Mouse (Mus musculus): ENCODE results near the gene Agtr1a. TPM values are rescaled to one million over a fixed set of nuclear protein-coding genes. Genes with fewer than 3 reads are reported as not detected.

The Agtr1a gene
- polyA plus RNA-seq, 1 experiment from 2014 or later: 15.0 TPM

DNA sequence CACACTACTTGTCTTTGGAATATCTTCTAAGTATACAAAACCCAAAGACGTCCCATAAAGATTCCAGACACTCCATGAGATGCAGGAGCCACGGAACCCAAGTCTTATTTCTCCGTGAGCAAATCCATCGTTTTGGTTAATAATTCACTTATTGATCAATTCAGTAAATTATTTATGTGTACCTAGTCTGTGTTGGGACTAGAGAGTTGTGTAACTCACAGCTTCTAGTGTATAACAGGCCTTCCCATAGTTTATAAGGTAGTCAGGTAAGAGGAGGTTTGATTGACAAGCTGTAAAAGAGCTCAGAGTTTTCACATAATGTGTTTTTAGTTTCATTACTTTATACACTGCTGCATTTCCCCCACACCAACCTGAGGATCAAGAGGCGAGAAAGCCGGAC, 48.9 kb downstream of the Agtr1a start:
- no peak for ATAC-seq (ENCODE audit: low FRiP score, low TSS enrichment)
- 84% methylated on average over 6 of the region's 6 CpGs for WGBS
- Histone ChIP-seq H3K36me3 (ENCODE audit: insufficient read depth, low read length) (no peaks in the 10 kb centered on the region), H3K9ac (replicated peaks; ENCODE audit: low read length) (no peak overlapping the region), H3K4me1 (ENCODE audit: insufficient read depth, low read length) (no peaks in the 10 kb centered on the region), H3K9me3 (ENCODE audit: low read length) (no peaks in the 10 kb centered on the region), H3K4me3 (ENCODE audit: low read length) (no peak overlapping the region), H3K4me2 (replicated peaks; ENCODE audit: low read depth, low read length) (no peak overlapping the region), H3K27me3 (ENCODE audit: insufficient read depth, low read length) (no peaks in the 10 kb centered on the region), H3K27ac (ENCODE audit: low read length) (no peak overlapping the region)

DNA sequence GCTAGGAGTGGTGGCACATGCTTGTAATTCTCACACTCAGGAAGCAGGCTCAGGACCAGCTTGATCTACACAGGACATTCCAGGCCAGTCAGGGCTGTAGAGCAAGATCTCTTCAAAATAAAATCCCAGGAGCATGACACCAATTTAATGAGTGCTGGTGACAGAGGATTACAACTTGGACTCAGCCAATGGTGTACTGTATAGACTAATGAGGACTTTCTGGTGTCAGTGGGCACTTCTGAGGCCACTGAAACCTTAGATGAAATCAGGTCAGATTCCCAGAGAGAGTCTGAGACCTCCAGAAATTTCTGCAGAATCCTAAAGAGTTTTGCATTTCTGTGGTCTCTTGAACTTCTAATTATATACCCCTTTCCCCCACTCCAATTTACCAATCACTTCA, 57.9 kb downstream of the Agtr1a start:
- no peak overlapping the region for H3K9ac ChIP-seq (replicated peaks; ENCODE audit: low read length)
- no peak overlapping the region for H3K4me3 ChIP-seq (ENCODE audit: low read length)
- H3K27ac ChIP-seq (ENCODE audit: low read length): peak overlapping the region; percentile 36; the same call in 1 of the 2 replicates
- H3K9me3 ChIP-seq (ENCODE audit: low read length): peaks cover 6% of the 10 kb centered on the region
- H3K4me2 ChIP-seq (replicated peaks; ENCODE audit: low read depth, low read length): no peak overlapping the region
- H3K4me1 ChIP-seq (ENCODE audit: insufficient read depth, low read length): peaks cover 13% of the 10 kb centered on the region; the same call in 1 of the 2 replicates
- no peaks in the 10 kb centered on the region for H3K27me3 ChIP-seq (ENCODE audit: insufficient read depth, low read length)
- no peaks in the 10 kb centered on the region for H3K36me3 ChIP-seq (ENCODE audit: insufficient read depth, low read length)
- ATAC-seq (ENCODE audit: low FRiP score, low TSS enrichment): no peak

DNA sequence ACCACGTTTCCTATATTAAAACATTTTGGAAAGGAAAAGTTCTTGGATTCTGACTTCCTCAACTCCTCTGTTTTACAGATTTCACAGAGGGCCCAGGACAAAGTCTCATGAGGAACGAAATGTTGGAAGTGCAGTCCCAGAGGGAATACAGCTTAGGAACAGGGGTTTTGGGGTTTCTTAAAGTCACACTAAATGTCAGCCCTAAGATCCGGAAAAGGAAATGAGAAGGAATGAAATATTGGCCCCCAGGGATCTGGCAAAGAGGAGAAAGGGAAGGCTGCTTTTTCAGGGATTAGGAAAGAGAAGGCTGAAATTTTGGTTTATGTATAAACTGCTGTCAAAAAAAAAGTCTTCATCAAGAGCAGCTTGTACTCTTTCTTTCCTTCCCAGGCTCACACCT, 60.2 kb downstream of the Agtr1a start:
- H3K9me3 ChIP-seq (ENCODE audit: low read length): peaks cover 4% of the 10 kb centered on the region
- H3K4me1 ChIP-seq (ENCODE audit: insufficient read depth, low read length): peaks cover 20% of the 10 kb centered on the region
- H3K4me3 ChIP-seq (ENCODE audit: low read length): no peak overlapping the region
- no peak overlapping the region for H3K9ac ChIP-seq (replicated peaks; ENCODE audit: low read length)
- H3K4me2 ChIP-seq (replicated peaks; ENCODE audit: low read depth, low read length): no peak overlapping the region
- no peaks in the 10 kb centered on the region for H3K36me3 ChIP-seq (ENCODE audit: insufficient read depth, low read length)
- no peak for ATAC-seq (ENCODE audit: low FRiP score, low TSS enrichment)
- H3K27ac ChIP-seq (ENCODE audit: low read length): peak overlapping the region; percentile 80
- no peaks in the 10 kb centered on the region for H3K27me3 ChIP-seq (ENCODE audit: insufficient read depth, low read length)
- WGBS: 62% methylated on average over 3 of the region's 3 CpGs

DNA sequence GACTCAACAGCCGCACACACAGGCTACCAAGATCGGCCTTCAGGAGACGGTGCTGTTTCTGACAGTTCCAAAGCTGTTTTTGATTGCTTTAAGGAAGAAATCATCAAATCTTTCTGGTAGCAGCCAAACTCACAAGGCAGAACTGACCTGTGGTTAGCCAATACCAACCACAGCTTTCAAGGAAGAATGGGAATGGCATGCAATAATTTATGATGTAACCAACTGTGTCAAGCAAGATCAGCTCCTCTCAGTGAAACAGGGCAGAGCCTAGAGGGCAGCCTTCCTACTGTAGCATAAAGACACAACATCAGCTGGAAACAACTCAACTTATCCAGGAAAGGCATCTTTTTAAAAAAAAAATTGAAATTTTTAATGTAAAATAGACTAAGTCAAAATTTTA, 62.6 kb downstream of the Agtr1a start:
- H3K4me1 ChIP-seq (ENCODE audit: insufficient read depth, low read length): peaks cover 20% of the 10 kb centered on the region
- H3K9me3 ChIP-seq (ENCODE audit: low read length): no peaks in the 10 kb centered on the region
- H3K27ac ChIP-seq (ENCODE audit: low read length): no peak overlapping the region
- H3K9ac ChIP-seq (replicated peaks; ENCODE audit: low read length): no peak overlapping the region
- no peak for ATAC-seq (ENCODE audit: low FRiP score, low TSS enrichment)
- no peaks in the 10 kb centered on the region for H3K27me3 ChIP-seq (ENCODE audit: insufficient read depth, low read length)
- H3K4me2 ChIP-seq (replicated peaks; ENCODE audit: low read depth, low read length): no peak overlapping the region
- WGBS: 79% methylated on average over 3 of the region's 3 CpGs
- H3K36me3 ChIP-seq (ENCODE audit: insufficient read depth, low read length): no peaks in the 10 kb centered on the region
- H3K4me3 ChIP-seq (ENCODE audit: low read length): no peak overlapping the region

DNA sequence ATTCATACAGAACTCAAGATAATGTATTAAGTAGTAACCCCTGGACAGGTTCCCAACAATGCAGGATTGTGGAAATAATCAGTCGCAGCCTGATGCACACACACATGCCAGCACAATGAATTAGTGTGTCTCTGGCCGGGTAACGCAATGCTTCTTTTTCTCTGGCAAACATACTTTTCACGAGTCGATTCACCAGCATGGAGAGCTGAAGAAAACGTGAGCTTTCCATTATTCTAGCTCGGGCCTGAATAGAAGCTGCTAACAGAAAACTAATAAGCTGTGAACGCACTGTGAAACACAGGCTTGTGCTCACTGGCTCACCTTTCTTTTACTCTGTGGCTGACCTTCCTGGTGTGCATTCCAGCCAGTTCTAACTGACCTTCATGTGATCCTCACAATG, 64.4 kb downstream of the Agtr1a start:
- no peak overlapping the region for H3K9ac ChIP-seq (replicated peaks; ENCODE audit: low read length)
- H3K9me3 ChIP-seq (ENCODE audit: low read length): no peaks in the 10 kb centered on the region
- H3K4me1 ChIP-seq (ENCODE audit: insufficient read depth, low read length): peaks cover 21% of the 10 kb centered on the region
- H3K27me3 ChIP-seq (ENCODE audit: insufficient read depth, low read length): no peaks in the 10 kb centered on the region
- peak overlapping the region; percentile 7; the same call in 1 of the 2 replicates for H3K27ac ChIP-seq (ENCODE audit: low read length)
- H3K36me3 ChIP-seq (ENCODE audit: insufficient read depth, low read length): no peaks in the 10 kb centered on the region
- 48% methylated on average over 8 of the region's 8 CpGs for WGBS
- H3K4me3 ChIP-seq (ENCODE audit: low read length): no peak overlapping the region
- ATAC-seq (ENCODE audit: low FRiP score, low TSS enrichment): no peak
- H3K4me2 ChIP-seq (replicated peaks; ENCODE audit: low read depth, low read length): no peak overlapping the region

DNA sequence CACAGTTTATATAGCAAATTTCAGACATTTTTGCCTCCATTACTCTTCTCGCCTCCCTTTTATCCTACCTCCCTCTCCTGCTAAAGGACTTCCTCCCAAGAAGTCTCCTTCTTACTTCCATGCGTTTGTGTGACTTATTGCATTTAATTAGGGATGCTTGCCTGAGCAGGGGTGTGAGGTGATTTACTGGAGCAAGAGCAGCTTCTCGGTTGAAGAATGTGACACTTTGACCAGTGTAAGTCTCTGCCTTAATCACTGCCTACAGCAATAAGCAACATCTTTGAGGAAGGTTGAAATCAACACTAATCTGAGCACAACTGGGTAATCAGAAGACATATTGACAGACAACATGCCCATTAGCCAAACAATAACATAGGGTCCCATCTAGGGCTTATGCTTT, 67.6 kb downstream of the Agtr1a start:
- peaks cover 10% of the 10 kb centered on the region for H3K4me1 ChIP-seq (ENCODE audit: insufficient read depth, low read length)
- H3K9me3 ChIP-seq (ENCODE audit: low read length): peaks cover 7% of the 10 kb centered on the region; the same call in 1 of the 2 replicates
- 27% methylated on average over 3 of the region's 3 CpGs for WGBS
- no peak overlapping the region for H3K4me3 ChIP-seq (ENCODE audit: low read length)
- H3K36me3 ChIP-seq (ENCODE audit: insufficient read depth, low read length): no peaks in the 10 kb centered on the region
- H3K27ac ChIP-seq (ENCODE audit: low read length): 0 out of 2 replicates have a peak overlapping the region, but pooled peaks have one; percentile 10
- no peak overlapping the region for H3K9ac ChIP-seq (replicated peaks; ENCODE audit: low read length)
- no peak overlapping the region for H3K4me2 ChIP-seq (replicated peaks; ENCODE audit: low read depth, low read length)
- H3K27me3 ChIP-seq (ENCODE audit: insufficient read depth, low read length): no peaks in the 10 kb centered on the region
- ATAC-seq (ENCODE audit: low FRiP score, low TSS enrichment): peak; percentile 83

DNA sequence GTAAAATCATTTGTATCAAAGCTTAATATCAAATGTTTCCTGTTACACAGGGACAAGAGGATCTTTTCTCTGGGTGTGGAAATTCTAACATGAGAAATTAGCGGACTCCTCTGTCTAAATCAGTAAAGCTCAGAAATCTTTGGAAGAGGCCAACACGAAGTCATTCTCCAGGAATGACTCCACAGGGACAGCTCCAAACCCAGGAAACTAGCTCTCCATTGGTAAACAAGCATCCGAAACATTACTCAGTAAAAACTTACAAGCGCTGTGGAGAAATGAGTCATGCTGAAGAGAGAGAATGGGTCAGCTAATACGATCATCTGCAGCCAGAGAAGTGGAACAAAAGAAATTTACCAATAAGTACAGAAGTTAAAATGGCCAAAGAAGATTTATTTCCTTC, 82.4 kb downstream of the Agtr1a start:
- ATAC-seq (ENCODE audit: low FRiP score, low TSS enrichment): no peak
- Histone ChIP-seq H3K27ac (ENCODE audit: low read length) (no peak overlapping the region), H3K4me2 (replicated peaks; ENCODE audit: low read depth, low read length) (no peak overlapping the region), H3K27me3 (ENCODE audit: insufficient read depth, low read length) (no peaks in the 10 kb centered on the region), H3K4me1 (ENCODE audit: insufficient read depth, low read length) (no peaks in the 10 kb centered on the region), H3K36me3 (ENCODE audit: insufficient read depth, low read length) (no peaks in the 10 kb centered on the region), H3K9me3 (ENCODE audit: low read length) (no peaks in the 10 kb centered on the region), H3K4me3 (ENCODE audit: low read length) (no peak overlapping the region), H3K9ac (replicated peaks; ENCODE audit: low read length) (no peak overlapping the region)
- 76% methylated on average over 5 of the region's 5 CpGs for WGBS

DNA sequence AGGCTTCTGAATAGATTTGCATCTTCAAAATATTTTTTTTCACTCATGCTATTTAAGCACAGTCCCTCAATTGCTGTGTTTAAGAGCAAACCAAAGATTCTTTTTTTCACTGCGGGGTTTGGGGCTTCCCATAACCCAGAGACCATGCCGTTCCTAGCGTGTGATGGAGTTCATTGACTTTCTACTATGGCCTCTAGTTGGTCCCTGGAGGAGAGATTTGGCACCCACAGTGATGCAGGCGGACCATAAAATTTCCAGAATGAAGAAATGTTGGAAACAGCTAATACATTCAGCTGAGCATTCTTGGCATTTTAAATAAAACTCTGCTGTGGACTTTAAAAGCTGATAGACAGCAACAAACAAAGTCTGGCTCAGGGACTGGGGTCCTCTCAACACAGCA, 90.8 kb downstream of the Agtr1a start:
- Histone ChIP-seq H3K4me2 (replicated peaks; ENCODE audit: low read depth, low read length) (no peak overlapping the region), H3K27me3 (ENCODE audit: insufficient read depth, low read length) (no peaks in the 10 kb centered on the region), H3K27ac (ENCODE audit: low read length) (no peak overlapping the region), H3K4me1 (ENCODE audit: insufficient read depth, low read length) (no peaks in the 10 kb centered on the region), H3K36me3 (ENCODE audit: insufficient read depth, low read length) (no peaks in the 10 kb centered on the region), H3K4me3 (ENCODE audit: low read length) (no peak overlapping the region), H3K9me3 (ENCODE audit: low read length) (no peaks in the 10 kb centered on the region), H3K9ac (replicated peaks; ENCODE audit: low read length) (no peak overlapping the region)
- no peak for ATAC-seq (ENCODE audit: low FRiP score, low TSS enrichment)
- WGBS: 89% methylated on average over 4 of the region's 4 CpGs

DNA sequence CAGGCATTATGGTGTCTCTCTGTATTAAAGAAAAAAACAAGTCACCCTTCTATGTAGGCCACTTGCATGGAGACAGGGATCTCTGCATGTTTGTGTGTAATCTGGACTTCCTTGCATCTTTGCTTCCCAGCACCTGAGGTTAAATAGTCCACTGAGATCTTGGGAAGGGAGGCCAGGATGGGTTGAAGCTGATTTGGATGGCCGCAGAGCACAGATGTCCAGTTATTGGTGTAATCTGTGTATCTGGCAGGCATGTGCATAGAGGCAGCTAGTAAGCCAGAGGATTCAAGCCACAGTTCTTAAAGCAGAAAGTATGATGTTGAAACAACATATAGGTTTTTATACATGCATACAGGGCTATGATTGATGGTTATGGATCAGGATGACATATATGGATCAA, 91.2 kb downstream of the Agtr1a start:
- Histone ChIP-seq H3K9me3 (ENCODE audit: low read length) (no peaks in the 10 kb centered on the region), H3K27me3 (ENCODE audit: insufficient read depth, low read length) (no peaks in the 10 kb centered on the region), H3K9ac (replicated peaks; ENCODE audit: low read length) (no peak overlapping the region), H3K27ac (ENCODE audit: low read length) (no peak overlapping the region), H3K4me1 (ENCODE audit: insufficient read depth, low read length) (no peaks in the 10 kb centered on the region), H3K36me3 (ENCODE audit: insufficient read depth, low read length) (no peaks in the 10 kb centered on the region), H3K4me3 (ENCODE audit: low read length) (no peak overlapping the region), H3K4me2 (replicated peaks; ENCODE audit: low read depth, low read length) (no peak overlapping the region)
- no peak for ATAC-seq (ENCODE audit: low FRiP score, low TSS enrichment)
- 96% methylated on average over 1 of the region's 1 CpGs for WGBS

Measured in kidney, embryonic 16.5 days (tissue).